Mouse (Mus musculus) lung, postnatal 0 days (tissue): ENCODE data around the gene Tgfbr3l.

ENCODE experiments used
- CTCF ChIP-seq: IDR thresholded peaks from 2 replicates; pipeline ENCODE4 v1.5.1; 2016; ENCODE audit warnings: antibody characterized with exemption, mild to moderate bottlenecking
- EP300 ChIP-seq: IDR thresholded peaks from 2 replicates; pipeline ENCODE4 v1.6.1; 2016; ENCODE audit warnings: antibody characterized with exemption, mild to moderate bottlenecking, control low read depth

- no peak for TF ChIP-seq CTCF
- TF ChIP-seq EP300: no peak
Measured at GRCm38 (mm10) chr8:4214006-4214980, 33.7 kb upstream of the Tgfbr3l start.
